Mouse (Mus musculus) hindbrain, embryonic 15.5 days (tissue): ENCODE measurements around the gene Magea1. TPM values are rescaled to one million over a fixed set of nuclear protein-coding genes. Genes with fewer than 3 reads are reported as not detected.
"Not testable (repeated sequence)": the region's sequence is repeated elsewhere in the genome, so short reads cannot be mapped to it uniquely, and the experiment has no call there.

Experiments
- ATAC-seq: fragments of 200-750 bp; cut with Nextera tagmentation; 2 replicates; pipeline ENCODE4 v1.8.0; 2017; ENCODE audit warnings: low read depth, moderate number of reproducible peaks, moderate TSS enrichment; ENCODE audit not compliant: low FRiP score
- H3K27ac ChIP-seq: fragments of 300-500 bp; sonication (generic); replicated peaks from 2 replicates; pipeline ENCODE4 v1.5.1; 2015; ENCODE audit warnings: mild to moderate bottlenecking, inconsistent platforms
- H3K27me3 ChIP-seq: fragments of 300-500 bp; sonication (generic); 2 replicates; pipeline ENCODE4 v1.6.1; 2015; ENCODE audit warnings: control low read depth, inconsistent platforms
- H3K36me3 ChIP-seq: fragments of 300-500 bp; sonication (generic); 2 replicates; pipeline ENCODE4 v1.6.1; 2015; ENCODE audit warnings: control low read depth, inconsistent platforms
- H3K4me1 ChIP-seq: fragments of 300-500 bp; sonication (generic); replicated peaks from 2 replicates; pipeline ENCODE4 v1.6.1; 2015; ENCODE audit warnings: control low read depth, inconsistent platforms
- H3K4me2 ChIP-seq: fragments of 300-500 bp; sonication (generic); 2 replicates; pipeline ENCODE4 v1.6.1; 2015; ENCODE audit warnings: moderate library complexity, mild to moderate bottlenecking, inconsistent platforms
- H3K4me3 ChIP-seq: fragments of 300-500 bp; sonication (generic); 2 replicates; pipeline ENCODE4 v1.5.1; 2015; ENCODE audit warnings: mild to moderate bottlenecking, inconsistent platforms
- H3K9ac ChIP-seq: fragments of 300-500 bp; sonication (generic); 2 replicates; pipeline ENCODE4 v1.6.1; 2015; ENCODE audit warnings: inconsistent platforms
- H3K9me3 ChIP-seq: fragments of 300-500 bp; sonication (generic); 2 replicates; pipeline ENCODE4 v1.6.1; 2016; ENCODE audit warnings: control low read depth, inconsistent platforms
- WGBS: fragments of 180-500 bp; shearing (Covaris S2); methylation state at CpG from one replicate; pipeline ENCODE4 v1.1.7; 2015; 5-methylcytosine and 5-hydroxymethylcytosine counted together
- polyA plus RNA-seq: library from polyadenylated mRNA; unstranded; fragments of >200 nt; fragmentation: Nextera tagmentation; extraction: Ambion mirVana; gene quantifications from 2 replicates; pipeline ENCODE4 v1.2.1, GENCODE M21; 2015

Magea1 gene
- polyA plus RNA-seq: not detected in 2 replicates

DNA sequence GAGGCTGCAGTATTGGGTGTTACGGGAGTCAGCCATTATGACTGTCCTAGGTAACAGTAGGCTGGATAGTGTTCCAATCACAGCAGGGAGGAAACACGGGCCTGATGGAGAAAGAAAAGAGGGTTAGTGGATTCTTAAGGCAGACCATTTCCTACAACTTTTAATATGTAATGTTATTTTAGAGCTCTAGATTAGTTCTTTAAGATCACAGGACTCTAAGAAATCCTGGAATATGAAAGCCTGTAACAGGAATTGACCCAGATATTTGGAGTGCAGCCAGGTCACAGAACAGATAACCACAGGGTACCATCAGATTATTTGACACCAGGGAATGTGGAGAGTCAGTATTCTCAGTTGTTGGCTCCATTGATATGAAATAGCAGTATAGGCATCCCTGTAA is at the start of gene Magea1:
Gene Magea1 (minus strand): TSS at position 101 of the 400 bp plus-strand sequence.
- not testable (repeated sequence) for H3K4me1 ChIP-seq, H3K27me3 ChIP-seq, H3K4me3 ChIP-seq, H3K4me2 ChIP-seq, H3K9me3 ChIP-seq, ATAC-seq, H3K27ac ChIP-seq, H3K36me3 ChIP-seq, H3K9ac ChIP-seq
- 60% methylated on average over 1 of the region's 2 CpGs for WGBS

- not testable (repeated sequence) for H3K9ac ChIP-seq, H3K36me3 ChIP-seq, H3K27me3 ChIP-seq, H3K9me3 ChIP-seq, H3K4me1 ChIP-seq, H3K4me3 ChIP-seq, H3K27ac ChIP-seq, ATAC-seq, H3K4me2 ChIP-seq
- WGBS: 84% methylated on average over 3 of the region's 3 CpGs
Measured at GRCm38 (mm10) chrX:155128312-155128711, 38.7 kb upstream of the Magea1 start, which contains the start of gene Cldn34b2. Gene Cldn34b2, minus strand, starts transcription at chrX:155128412.

GRCm38 (mm10) chrX:155098024-155098423 is 8.4 kb upstream of the Magea1 start:
- Histone ChIP-seq H3K9ac (no peak overlapping the region), H3K4me1 (no peaks in the 10 kb centered on the region), H3K4me2 (no peak overlapping the region), H3K27ac (no peak overlapping the region), H3K27me3 (no peaks in the 10 kb centered on the region), H3K36me3 (no peaks in the 10 kb centered on the region), H3K9me3 (no peaks in the 10 kb centered on the region), H3K4me3 (no peak overlapping the region)
- no peak for ATAC-seq

DNA sequence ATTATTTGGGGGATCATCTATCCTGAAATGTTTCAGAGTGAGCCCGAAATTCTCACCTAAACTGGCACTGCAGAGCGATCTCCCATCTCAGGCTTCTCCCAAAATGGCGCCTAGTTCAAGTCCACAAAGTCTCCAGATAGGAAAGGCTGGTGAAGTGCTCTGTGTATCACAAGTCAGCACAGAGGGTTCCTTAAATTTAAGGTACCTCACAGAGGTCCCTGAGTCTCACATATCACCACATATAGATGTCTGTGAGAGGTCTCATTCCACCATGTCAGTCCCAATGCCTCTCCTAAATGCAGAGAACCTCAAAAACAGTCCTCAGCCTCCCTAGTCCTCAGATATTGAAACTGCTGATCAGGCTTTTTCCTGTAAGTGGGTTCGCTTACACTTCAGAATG is 4.0 kb upstream of the Magea1 start, which contains the start of gene Magea2:
Gene Magea2 (minus strand): TSS at position 101 of the 400 bp plus-strand sequence.
- H3K4me3 ChIP-seq, H3K4me1 ChIP-seq, H3K36me3 ChIP-seq, H3K27me3 ChIP-seq, H3K27ac ChIP-seq, ATAC-seq, H3K9me3 ChIP-seq, H3K9ac ChIP-seq, H3K4me2 ChIP-seq: not testable (repeated sequence)
- WGBS: 90% methylated on average over 4 of the region's 4 CpGs

GRCm38 (mm10) chrX:155063045-155063444 is 26.5 kb downstream of the Magea1 start, which contains the start of gene Magea5:
Gene Magea5, minus strand, starts transcription at chrX:155063145.
- H3K27ac ChIP-seq, H3K4me3 ChIP-seq, H3K4me2 ChIP-seq, ATAC-seq, H3K36me3 ChIP-seq, H3K9ac ChIP-seq, H3K4me1 ChIP-seq, H3K27me3 ChIP-seq, H3K9me3 ChIP-seq: not testable (repeated sequence)
- WGBS: 91% methylated on average over 13 of the region's 16 CpGs

Other genes starting within 250 kb of the Magea1 start
- not detected in 2 replicates for gene Cldn34b1, start 199.5 kb downstream of the Magea1 start, polyA plus RNA-seq
- gene Magea6, start 153.8 kb downstream of the Magea1 start, polyA plus RNA-seq: not detected in 2 replicates
- not detected in 2 replicates for gene Magea3, start 140.3 kb downstream of the Magea1 start, polyA plus RNA-seq
- gene Magea8, start 93.9 kb downstream of the Magea1 start, polyA plus RNA-seq: not detected in 2 replicates
- not detected in 2 replicates for gene Magea5, start 26.6 kb downstream of the Magea1 start, polyA plus RNA-seq
- gene Magea2, start 3.9 kb upstream of the Magea1 start, polyA plus RNA-seq: not detected in 2 replicates
- not detected in 2 replicates for gene Cldn34b2, start 38.6 kb upstream of the Magea1 start, polyA plus RNA-seq
- gene Sat1, start 126.7 kb upstream of the Magea1 start, polyA plus RNA-seq: 79.0 and 82.0 TPM in 2 replicates
- gene Acot9, start 172.7 kb upstream of the Magea1 start, polyA plus RNA-seq: 41.5 and 44.6 TPM in 2 replicates